Mouse (Mus musculus) midbrain, embryonic 15.5 days (tissue): ENCODE data around the gene Cdc34b. TPM values are rescaled to one million over a fixed set of nuclear protein-coding genes. Genes with fewer than 3 reads are reported as not detected.

Experiments
- polyA plus RNA-seq: library from polyadenylated mRNA; unstranded; fragments of >200 nt; fragmentation: Nextera tagmentation; extraction: Ambion mirVana; gene quantifications from 2 replicates; pipeline ENCODE4 v1.2.1, GENCODE M21; 2015

Gene Cdc34b
- polyA plus RNA-seq, 1 experiment from 2014 or later, result not detected

Other genes starting within 250 kb of the Cdc34b start
- 0.72 and 1.2 TPM in 2 replicates for gene Epn3, start 241.8 kb upstream of the Cdc34b start, polyA plus RNA-seq
- 4.1 and 4.5 TPM in 2 replicates for gene Mycbpap, start 220.0 kb upstream of the Cdc34b start, polyA plus RNA-seq
- 9.1 and 9.7 TPM in 2 replicates for gene Rsad1, start 192.5 kb upstream of the Cdc34b start, polyA plus RNA-seq
- 0.33 and 0.61 TPM in 2 replicates for gene Chad, start 176.7 kb upstream of the Cdc34b start, polyA plus RNA-seq
- 1.6 and 1.7 TPM in 2 replicates for gene Acsf2, start 139.9 kb upstream of the Cdc34b start, polyA plus RNA-seq
- gene Lrrc59, start 112.0 kb upstream of the Cdc34b start, polyA plus RNA-seq, result 165 and 166 TPM in 2 replicates
- gene Mrpl27, start 88.0 kb upstream of the Cdc34b start, polyA plus RNA-seq, result 133 and 138 TPM in 2 replicates
- gene Eme1, start 87.8 kb upstream of the Cdc34b start, polyA plus RNA-seq, result 3.1 and 3.5 TPM in 2 replicates
- gene Xylt2, start 64.3 kb upstream of the Cdc34b start, polyA plus RNA-seq, result 12.8 and 14.5 TPM in 2 replicates
- not detected in 2 replicates for gene Gm11541, start 37.3 kb upstream of the Cdc34b start, polyA plus RNA-seq
- gene Tmem92, start 40.9 kb downstream of the Cdc34b start, polyA plus RNA-seq, result not detected in 2 replicates
- 82.7 and 92.9 TPM in 2 replicates for gene Col1a1, start 194.4 kb downstream of the Cdc34b start, polyA plus RNA-seq
- gene Hils1, start 225.8 kb downstream of the Cdc34b start, polyA plus RNA-seq, result not detected in 2 replicates
- gene Sgca, start 234.5 kb downstream of the Cdc34b start, polyA plus RNA-seq, result not detected in 2 replicates
- gene Ppp1r9b, start 249.3 kb downstream of the Cdc34b start, polyA plus RNA-seq, result 20.5 and 22.2 TPM in 2 replicates